Mouse (Mus musculus) lung, postnatal 36 days (tissue): ENCODE data around the gene Gtf2h4.

Experiments used
- DNase-seq: peaks from one replicate; pipeline ENCODE4 v3.0.0; 2022; ENCODE audit warnings: mixed read lengths

The Gtf2h4 gene

DNA sequence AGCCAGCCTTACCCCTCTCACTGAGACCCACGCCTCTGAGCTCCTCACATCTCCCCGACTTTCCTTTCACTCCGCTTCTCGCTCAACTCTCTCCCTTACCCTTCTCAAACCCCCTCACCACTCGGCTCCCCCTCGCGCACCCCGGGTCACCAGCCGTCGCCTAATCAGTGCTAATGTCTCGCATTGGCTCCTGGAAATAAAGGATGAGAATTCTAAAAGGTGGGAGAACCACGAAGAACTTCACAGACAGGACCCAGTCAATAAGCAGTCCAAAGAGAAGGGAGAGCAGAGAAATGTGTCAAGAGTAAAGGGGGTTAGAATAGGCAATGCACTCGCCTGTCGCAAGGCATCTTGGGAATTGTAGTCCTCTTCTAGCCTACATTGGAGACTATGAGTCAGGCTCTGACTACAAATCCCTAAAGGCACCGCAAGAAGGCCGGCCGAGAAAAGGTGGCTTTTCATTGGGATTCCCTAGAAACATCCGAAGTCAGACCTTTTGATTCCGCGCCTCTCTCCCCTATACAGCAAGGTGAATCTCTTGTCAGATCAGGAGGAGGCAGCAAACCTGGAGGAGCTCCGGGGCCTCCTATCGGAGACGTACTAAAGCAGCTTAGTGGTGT is at the start of gene Gtf2h4:
Gtf2h4 (minus strand) TSS at position 324 of the 620 bp plus-strand sequence.
- DNase-seq: peak; percentile 99

DNA sequence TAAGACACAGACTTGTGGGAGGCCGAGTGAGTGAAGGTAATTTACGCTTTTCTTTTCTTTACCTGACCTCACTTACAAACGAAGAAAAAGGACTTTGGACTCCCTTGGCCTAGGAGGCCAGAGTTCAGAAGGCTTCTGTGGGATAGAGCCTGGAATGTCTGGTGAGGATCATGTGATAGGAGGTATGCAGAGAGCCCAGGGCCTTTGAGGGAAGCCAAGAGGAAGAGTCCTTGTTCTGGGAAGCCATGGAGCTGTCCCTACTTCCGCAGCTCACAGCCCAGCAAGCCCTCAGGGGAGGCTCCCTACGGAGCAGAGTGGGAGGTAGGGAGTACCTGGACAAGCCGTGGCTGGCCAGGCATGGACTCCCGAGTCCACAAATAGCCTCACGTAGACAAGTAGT is 48.1 kb upstream of the Gtf2h4 start:
- DNase-seq: no peak

DNA sequence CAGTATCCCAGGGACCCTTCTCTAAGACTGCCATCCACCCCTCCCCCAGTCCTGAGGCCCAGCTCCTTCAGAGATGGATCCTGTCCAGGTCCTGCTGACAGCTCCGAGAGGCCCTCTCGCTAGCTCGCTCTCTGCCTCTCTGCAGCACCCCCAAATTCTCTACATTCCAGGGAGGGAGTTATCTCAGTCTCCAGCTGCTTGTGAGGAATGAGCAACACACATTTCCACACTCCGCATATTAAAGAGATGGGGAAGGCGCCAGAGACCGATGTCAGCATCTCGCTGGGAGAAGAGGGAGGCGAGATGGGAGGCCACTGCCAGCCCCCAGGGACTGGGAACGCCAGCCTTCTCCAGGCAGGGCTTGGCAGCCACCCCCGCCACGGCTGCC is 46.8 kb upstream of the Gtf2h4 start:
- DNase-seq: peak; percentile 55

DNA sequence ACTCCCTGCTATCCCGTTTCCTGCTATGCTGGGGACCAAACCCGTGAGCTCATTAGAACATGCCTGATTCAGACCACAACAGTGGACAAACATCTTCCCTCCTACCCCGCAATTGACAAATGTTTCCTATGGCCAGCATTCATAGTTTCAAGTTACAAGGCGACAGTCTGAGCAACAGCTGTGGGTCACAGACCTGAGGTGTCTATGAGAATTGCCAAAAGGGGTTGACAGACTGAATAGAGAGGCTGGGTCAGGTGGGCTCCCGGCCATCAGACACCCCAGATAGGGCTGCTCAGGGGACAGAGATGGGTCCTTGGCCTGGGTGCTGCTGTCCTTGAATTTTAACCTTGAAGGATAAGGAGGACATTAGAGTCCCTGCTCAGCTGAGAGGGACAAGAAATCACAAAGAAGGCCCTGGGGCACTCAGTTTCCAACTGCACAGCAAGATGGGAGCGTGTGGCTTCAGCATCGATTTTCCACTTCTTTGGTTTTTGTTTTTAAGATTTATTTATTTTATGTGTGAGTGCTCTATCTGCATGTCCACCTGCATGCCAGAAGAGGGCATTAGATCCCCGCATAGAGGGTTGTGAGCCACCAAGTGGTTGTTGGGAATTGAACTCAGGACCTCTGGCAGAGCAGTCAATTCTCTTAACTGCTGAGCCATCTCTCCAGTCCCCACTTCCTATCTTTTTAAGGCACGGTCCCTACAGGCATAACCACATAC is 46.2 kb upstream of the Gtf2h4 start:
- no peak for DNase-seq

DNA sequence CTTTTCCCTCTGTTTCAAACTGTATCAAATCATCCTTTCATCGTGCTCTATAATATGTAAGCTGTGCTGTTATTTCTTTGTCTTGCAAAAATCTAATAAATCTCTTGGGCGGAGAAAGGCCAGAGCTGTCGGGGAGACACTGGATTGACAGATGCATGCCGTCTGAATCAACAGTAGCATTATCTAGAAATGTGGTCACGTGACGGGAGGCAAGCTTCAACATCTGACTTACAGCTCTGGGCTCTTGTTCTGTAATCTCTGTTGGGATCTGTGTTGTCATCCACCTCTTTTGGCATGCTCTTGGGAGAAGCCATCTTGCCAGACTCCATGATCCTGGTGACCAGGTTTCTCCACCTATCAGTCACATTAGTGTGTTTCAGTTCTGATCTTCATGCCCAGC is 43.5 kb upstream of the Gtf2h4 start:
- no peak for DNase-seq

DNA sequence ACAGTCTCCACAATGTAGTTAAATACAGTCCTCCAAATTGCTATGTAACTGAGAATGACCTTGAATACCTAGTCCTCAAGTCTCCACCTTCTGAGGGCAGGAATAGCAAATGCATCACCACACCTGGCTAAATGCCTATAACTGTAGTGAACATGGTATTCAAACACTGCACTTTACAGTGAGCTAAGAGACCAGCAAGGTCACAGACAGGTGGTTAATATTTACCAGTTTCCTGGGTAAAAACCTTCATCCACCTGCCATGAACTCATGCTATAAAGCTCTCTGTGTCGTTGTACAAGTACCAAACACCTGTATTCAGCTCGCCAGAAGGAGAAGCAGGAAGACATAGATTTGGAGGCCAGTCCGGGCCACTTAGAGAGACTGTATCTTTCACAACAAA is 42.6 kb upstream of the Gtf2h4 start:
- no peak for DNase-seq

DNA sequence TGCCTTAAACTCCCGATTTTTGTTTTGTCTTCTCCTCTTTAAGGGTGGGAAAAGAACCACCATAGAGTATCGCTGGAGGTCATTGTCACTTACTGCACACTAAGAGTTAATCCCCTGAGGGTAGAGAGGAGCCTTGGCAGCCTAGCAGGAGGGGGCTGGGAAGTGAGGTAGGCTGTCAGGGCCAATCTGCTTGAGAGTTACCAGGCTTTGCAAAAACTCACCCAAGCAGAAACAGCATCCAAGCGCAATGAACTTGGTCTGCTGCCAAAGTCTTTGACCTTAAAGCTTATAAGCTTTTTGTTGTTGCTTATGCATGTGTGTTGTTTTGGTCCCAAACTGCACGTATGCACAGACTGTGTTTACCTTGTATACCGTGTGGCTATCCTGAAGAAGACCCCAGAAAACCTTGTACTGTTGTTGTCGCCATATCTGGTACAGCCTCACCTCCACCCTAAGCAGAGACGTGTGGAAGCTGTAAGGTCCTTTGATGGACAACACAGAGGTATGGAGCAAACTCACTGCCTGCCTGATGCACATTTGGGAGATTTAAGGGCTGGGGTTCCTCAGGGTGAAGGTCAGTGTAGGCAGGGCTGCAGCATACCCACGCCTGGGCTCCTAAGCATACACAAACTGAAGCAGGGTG is 37.3 kb upstream of the Gtf2h4 start:
- DNase-seq: no peak

DNA sequence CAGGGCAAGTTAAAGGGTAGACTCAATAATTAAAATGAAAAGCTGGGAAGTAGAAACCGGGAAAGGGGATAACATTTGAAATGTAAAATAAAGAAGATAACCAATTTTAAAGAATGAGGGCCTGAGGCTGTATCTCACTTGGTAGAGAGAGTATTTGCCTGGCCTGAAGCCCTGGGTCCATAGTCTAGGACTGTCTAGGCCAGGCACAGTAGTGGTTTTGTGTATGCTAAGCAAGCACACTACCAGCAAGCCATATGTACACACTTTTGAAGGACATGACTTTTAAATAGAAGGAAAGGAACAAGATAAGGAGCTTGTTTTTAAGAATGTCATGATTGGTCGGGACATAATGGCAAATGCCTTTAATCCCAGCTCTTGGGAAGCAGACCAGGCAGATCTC is 35.1 kb upstream of the Gtf2h4 start:
- no peak for DNase-seq

DNA sequence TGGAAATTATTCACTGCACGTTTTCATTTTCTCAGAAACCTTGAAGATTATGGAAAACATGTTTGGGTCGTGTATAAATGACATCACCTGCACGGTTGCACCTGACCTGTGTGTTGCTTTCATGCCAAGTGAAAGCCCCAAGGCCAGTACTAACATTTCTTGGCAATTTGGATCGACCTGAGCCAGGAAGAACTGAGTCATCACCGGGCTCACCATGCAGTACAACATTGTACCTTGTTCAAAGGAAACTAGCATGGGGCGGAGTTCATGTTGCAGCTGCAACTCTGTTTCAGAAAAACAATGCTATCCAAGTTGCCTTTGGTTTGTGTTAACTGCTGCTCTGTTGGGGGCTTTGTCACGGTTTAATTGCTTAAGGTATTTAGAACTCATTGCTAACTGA is 34.4 kb upstream of the Gtf2h4 start:
- no peak for DNase-seq

DNA sequence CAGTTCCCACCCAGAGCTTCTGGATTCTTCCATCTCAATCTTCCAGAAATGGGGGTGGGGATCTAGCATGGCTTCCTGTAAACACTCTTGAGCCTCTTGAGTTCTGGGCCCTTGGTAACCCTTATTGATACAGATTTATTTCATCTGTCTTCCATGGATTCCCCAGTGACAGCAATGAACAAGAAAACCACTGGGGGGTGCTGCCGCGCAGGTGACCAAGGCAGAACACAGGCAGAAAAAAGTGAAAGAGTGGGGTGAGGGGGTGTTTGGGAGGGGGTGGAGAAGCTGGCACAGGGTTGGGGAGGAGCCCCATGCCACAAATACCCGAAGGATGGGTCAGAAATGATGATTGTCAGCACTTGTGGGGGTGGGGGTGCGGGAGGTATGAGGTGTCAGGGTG is 32.3 kb upstream of the Gtf2h4 start:
- peak; percentile 60 for DNase-seq

DNA sequence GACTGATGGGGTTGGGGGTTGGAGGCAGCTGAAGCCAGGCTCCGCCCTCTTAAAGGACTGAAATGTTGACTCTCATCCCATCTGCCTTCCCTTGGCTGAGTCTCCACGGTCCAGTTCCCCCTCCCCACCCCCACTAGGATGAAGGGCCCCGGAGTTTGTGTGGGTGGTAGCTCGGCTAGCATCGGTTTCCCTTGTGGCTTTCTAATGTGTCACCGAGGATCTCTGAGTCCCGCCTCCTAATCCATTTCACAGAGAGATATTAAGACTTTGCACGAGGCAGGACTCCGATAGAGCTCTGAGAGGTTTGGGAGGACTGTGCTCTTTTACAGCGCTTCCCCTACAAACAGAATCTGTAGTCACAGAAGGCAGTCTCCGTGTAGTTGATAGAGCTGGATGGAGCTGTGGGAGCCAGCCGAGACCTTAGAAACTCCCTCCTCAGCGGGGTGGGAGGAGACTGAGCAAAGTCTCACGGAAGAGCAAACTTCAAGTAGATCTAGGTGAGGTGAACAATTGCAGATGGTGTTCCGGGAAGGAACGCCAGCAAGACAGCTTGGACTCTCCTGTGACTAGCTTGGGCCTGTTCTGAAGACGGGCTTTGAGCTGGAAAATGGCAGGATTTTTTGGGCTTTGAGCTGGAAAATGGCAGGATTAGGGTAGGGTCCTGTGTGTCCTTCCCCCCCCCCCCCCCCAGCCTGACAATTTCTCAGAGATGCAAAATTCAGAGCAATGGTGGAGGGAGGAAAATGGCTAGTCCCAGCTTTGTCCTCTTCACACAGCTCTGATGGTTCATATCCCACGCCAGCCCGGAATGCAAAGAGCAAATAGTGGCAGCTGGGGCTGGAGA is 31.3 kb upstream of the Gtf2h4 start, which contains the start of gene Ddr1:
Ddr1 (minus strand) TSS at position 1 of the 844 bp plus-strand sequence.
- no peak for DNase-seq

DNA sequence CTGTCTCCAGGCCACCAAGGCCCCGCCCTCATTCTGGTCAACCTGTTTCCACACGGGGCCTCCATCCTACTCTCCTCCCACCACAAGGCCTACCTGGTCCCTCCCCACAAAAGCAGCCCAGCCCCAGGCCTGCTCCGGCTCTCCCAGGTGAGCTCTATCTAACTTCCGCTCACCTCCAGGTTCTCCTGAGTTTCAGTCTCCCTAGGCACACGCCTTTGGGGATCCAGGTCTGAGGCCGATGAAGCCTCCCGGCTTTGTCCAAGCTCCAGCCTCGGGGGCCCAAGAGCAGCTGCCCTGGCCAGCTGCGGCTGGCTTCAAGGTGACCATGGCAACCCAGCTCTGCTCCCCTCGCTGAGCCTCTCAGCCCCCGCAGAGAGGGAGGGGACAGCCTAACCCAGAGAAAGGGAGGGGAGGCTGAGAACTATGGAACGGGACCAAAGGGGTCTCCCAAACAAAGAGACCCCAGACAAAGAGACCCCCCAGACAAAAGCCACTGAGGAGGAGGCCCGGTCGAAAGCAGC is 30.3 kb upstream of the Gtf2h4 start:
- DNase-seq: no peak

DNA sequence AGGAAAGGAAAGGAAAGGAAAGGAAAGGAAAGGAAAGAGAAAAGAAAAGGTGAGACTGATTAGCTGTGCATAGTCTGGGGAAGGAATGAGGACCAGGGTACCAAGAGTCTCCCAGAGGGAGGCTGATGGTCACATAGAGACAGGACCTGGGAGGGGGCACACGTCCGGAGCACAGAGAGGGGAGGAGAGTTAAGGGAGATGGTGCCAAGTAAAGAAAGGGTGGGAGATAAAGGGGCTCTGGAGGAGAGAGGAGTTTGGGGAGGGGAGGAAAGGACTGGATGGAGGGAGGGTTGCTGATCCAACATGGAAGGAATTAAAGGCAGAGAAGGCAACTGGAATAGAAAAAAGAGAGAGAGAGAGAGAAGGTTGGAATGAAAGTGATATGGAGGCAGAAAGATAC is 29.5 kb upstream of the Gtf2h4 start:
- DNase-seq: no peak

DNA sequence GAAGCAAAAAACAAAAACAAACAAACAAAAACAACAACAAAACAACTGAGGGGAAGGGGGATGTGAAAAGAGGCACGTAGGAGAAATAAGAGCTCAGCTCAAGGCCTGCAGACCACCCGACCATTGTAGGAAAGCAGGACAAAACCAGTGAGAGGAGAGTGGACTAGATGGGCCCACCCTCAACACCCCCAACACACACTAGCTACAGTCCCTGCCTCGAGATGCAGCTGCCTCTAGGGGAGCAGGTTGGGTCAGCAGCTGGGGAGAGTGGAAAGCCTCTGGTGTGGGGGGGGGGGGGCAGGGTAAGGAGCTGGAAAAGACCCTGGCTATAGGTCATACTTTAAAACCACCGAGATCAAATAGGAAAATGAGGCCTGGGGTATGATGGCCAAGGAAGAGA is 29.1 kb upstream of the Gtf2h4 start:
- DNase-seq: no peak

DNA sequence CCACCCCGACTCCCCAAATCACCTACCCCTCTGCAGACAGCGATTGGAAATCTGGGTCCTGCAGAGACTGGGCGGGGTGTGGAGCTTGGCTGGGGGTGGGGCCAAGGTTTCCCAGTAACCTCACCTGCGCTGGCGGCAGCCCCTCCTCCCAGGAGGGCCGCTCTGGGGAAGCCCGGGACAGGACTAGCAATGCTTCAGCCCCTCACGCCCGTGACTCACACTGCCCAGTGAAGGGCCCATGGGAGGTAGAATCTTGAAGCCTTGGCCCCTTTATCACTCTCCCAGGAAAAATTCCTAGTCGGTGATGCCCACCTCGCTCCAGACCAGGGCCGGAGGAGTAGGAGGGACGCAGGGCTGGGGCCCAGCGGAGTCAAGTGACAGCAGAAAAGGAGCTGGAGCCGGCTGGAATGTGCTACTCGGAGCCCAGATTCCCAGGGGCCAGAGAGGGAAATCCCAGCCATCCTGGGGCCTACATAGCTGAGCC is 28.5 kb upstream of the Gtf2h4 start:
- DNase-seq: peak; percentile 62

DNA sequence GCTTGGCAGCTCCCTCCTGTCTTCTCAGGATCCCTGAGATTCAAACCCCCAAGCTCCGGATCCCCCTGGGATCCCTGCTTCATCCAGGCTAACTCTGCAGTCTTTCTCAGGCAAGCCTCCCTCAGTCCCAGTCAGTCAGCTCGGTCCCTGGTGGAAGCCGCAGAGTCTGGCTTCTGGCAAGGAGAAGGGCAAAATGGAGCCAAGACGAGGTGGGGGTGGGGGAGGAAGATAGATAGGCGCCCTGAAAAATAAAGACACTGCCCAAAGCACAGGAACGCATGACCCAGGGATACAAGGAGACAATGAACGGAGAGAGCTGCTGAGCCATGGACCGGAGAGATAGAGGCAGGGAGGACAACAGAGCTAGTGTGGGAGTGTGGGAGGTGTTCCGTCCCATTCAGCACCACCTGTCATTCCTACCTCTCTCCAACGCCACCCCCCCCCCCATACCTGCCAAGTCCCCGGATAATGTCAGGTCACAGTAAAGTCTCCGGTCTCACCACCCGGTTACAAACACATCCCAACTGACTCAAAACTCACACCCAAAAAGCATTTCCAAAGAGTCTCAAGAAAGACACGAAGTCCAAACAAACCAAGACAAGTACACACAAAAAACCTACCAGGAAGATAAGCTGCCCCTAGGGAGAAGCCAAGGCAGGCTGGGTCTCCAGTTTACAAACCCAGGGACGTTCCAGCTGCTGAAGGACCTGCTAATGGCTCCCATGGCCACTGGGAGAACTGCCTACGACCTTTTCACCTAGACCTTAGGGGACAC is 27.9 kb upstream of the Gtf2h4 start:
- DNase-seq: no peak

DNA sequence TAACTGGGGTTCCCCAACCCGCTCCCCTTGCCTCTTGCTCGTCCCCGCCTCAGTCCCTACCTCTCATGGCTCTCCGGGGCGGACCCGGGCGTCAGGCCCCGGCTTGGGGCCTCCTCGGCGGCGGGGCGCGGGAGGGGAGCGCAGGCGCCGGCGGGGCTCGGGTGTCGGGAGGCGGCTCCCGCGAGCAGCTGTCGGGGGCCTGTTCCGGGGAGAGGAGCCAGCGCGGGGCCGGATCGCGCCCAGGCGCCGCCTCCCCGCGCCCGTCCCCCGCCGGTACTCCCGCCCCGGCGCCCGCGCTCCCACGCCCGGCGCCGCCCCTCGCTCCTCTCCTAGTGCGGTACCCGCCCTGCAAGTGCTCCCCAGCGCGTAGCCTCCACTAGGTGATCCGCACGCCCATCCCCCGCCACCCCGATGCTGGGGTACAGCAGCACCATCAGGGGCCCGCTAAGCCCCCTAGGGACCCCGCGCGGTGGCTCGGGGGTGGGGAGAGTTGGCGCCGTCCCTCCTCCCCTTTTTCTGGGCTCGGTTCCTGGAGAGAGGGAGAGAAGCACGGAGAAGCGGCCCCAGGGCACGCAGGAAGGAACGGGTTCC is 26.9 kb upstream of the Gtf2h4 start:
- peak; percentile 80 for DNase-seq

DNA sequence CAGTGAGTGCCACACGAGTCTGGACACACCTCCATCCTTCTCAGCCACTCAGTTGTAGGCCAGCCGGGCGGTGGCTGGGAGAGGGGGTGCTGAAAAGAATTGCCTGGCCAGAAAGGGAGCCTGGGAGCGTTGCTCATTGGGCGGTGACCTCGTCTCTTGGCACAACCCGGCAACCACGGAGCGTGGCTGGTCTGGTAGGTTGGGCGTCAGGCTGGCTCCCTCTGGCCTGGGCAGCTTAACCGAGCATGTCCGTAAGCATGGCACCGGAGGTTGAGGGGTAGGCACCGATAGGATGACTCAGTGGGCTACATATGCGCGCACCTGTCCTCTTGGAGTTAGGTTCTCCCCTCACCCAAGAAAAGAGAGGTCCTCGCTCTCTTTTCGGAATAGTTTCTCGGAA is 26.4 kb upstream of the Gtf2h4 start:
- DNase-seq: peak; percentile 86

DNA sequence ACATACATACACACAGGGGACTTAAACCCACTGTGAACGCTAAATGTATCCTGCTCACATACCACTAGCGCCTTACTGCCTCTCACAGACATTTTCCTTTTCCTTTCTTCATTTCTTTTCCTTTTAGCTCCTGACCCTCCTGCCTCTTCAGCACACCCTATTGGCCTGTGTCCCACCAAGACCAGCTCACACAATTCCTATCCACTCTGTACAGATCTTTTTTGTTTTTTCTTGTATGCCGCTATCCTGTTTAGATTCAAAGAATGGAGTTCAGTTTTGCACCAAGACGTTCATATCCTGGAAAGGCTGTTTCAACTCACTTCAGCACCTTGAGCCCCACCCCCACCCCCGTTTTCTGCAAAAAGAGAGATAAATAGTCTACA is 25.0 kb upstream of the Gtf2h4 start:
- no peak for DNase-seq

DNA sequence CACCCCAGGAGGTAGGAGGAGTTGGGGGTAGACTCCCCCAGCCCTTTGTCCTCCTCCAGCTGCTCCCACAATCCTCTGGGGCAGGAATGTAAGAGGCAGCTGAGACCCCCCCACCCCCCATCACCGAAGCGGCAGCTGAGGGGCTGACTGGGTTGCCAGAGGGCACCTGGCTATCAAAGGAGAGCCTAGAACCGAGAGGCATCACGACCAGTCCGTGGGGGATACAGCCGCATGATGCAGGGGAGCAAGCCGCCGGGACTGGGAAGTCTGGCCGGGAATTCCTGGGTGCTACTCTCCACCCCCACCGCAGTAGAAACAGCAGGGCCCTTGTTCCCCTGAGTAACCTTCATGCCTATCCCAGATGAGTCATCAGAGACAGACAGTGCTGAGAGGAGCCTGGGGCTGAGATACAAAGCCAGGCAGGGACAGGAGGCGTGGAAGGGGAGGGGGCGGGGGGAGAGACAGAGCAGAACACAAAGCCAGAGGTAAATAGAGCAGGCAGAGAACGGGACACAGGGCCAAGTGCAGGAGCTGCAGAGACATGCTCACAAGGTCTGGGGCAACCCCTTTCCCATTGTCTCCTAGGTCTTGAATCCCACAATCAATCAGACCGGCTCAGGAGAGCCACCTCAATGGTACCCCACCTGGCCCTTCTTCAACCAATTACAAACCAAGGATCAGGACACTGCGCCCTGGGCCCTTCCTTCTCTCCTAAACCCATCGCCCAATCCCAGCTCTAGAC is 24.4 kb upstream of the Gtf2h4 start:
- DNase-seq: no peak

DNA sequence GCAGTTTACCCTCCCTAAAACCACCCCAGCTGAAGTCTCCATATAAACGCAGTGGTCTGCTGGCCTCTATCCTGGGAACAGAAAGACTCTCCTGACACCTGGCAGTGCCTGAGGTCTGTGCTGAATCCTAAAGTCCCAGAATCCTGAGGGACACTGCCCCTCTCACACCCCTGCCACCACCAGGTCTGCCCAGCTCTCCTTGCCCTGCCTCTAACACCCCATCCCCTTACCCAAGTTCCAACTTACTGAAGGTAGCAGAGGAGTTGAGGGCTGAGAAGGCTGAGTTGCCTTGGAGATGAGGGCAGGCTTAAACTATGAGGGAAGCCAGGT is 23.9 kb upstream of the Gtf2h4 start:
- no peak for DNase-seq
